Mouse (Mus musculus) liver, postnatal 0 days (tissue): Measurements from ENCODE around the gene Mvd.

Experiments used
- CTCF ChIP-seq: sonication (generic); IDR thresholded peaks from 2 replicates; pipeline ENCODE4 v1.5.1; 2016; ENCODE audit warnings: antibody characterized with exemption, low read depth
- EP300 ChIP-seq: IDR thresholded peaks from 2 replicates; pipeline ENCODE4 v1.6.1; 2016; ENCODE audit warnings: antibody characterized with exemption, low read depth, mild to moderate bottlenecking

GRCm38 (mm10) chr8:122467816-122468215, 24.6 kb upstream of the Mvd start:
- TF ChIP-seq CTCF (no peak), EP300 (no peak)
